Mouse (Mus musculus) heart, embryonic 12.5 days (tissue): ENCODE measurements around the gene Usp3. TPM values are rescaled to one million over a fixed set of nuclear protein-coding genes. Genes with fewer than 3 reads are reported as not detected.

Experiments
- ATAC-seq: fragments of 200-750 bp; cut with Nextera tagmentation; 2 replicates; pipeline ENCODE4 v1.8.0; 2017; ENCODE audit warnings: moderate TSS enrichment, moderate library complexity; ENCODE audit not compliant: insufficient number of reproducible peaks, low FRiP score
- H3K27ac ChIP-seq: fragments of 300-500 bp; sonication (generic); 2 replicates; pipeline ENCODE4 v1.5.1; 2016; ENCODE audit warnings: mild to moderate bottlenecking, moderate library complexity; ENCODE audit not compliant: poor library complexity, severe bottlenecking
- H3K27me3 ChIP-seq: fragments of 300-500 bp; sonication (generic); replicated peaks from 2 replicates; pipeline ENCODE4 v1.6.1; 2016; ENCODE audit warnings: mild to moderate bottlenecking, moderate library complexity
- H3K36me3 ChIP-seq: fragments of 300-500 bp; sonication (generic); 2 replicates; pipeline ENCODE4 v1.6.1; 2016; ENCODE audit warnings: mild to moderate bottlenecking, moderate library complexity
- H3K4me1 ChIP-seq: fragments of 300-500 bp; sonication (generic); replicated peaks from 2 replicates; pipeline ENCODE4 v1.6.1; 2016; ENCODE audit warnings: mild to moderate bottlenecking
- H3K4me2 ChIP-seq: fragments of 300-500 bp; sonication (generic); 2 replicates; pipeline ENCODE4 v1.6.1; 2016; ENCODE audit warnings: mild to moderate bottlenecking, moderate library complexity
- H3K4me3 ChIP-seq: fragments of 300-500 bp; sonication (generic); 2 replicates; pipeline ENCODE4 v1.5.1; 2016; ENCODE audit warnings: mild to moderate bottlenecking
- H3K9ac ChIP-seq: fragments of 300-500 bp; sonication (generic); 2 replicates; pipeline ENCODE4 v1.6.1; 2016; ENCODE audit warnings: mild to moderate bottlenecking, moderate library complexity
- H3K9me3 ChIP-seq: fragments of 300-500 bp; sonication (generic); replicated peaks from 2 replicates; pipeline ENCODE4 v1.6.1; 2016; ENCODE audit warnings: mild to moderate bottlenecking, moderate library complexity
- WGBS: fragments of 180-500 bp; shearing (Covaris S2); methylation state at CpG from one replicate; pipeline ENCODE4 v1.1.7; 2016; 5-methylcytosine and 5-hydroxymethylcytosine counted together
- polyA plus RNA-seq: library from polyadenylated mRNA; unstranded; fragments of >200 nt; fragmentation: Nextera tagmentation; extraction: Ambion mirVana; gene quantifications from 2 replicates; pipeline ENCODE4 v1.2.1, GENCODE M21; 2016

Gene Usp3
- polyA plus RNA-seq, 1 experiment from 2014 or later = 40.3 TPM

DNA sequence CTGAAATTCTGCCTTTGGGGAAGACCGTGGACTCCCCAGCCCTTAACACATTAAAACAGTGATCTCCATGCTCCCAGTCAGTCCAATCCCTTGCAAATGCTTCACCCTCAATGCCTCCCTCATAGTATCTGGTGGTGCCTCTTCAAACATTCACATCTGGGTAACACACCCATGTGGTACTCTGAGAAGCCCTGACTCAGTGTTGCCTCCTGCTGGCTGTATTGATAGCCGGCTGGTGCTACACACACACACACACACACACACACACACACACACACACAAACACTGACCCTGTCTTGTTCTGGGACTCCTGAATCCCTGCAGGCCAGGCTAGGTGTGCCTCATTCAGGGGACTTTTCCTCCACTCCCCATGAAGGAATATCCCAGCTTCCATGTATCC, 24.9 kb upstream of the Usp3 start:
- ATAC-seq = no peak
- H3K4me3 ChIP-seq = no peak overlapping the region
- H3K36me3 ChIP-seq = no peaks in the 10 kb centered on the region
- 92% methylated on average over 2 of the region's 2 CpGs for WGBS
- H3K4me2 ChIP-seq = no peak overlapping the region
- no peaks in the 10 kb centered on the region for H3K27me3 ChIP-seq
- H3K9ac ChIP-seq = no peak overlapping the region
- H3K27ac ChIP-seq = no peak overlapping the region
- peaks cover 39% of the 10 kb centered on the region for H3K4me1 ChIP-seq
- no peaks in the 10 kb centered on the region for H3K9me3 ChIP-seq

DNA sequence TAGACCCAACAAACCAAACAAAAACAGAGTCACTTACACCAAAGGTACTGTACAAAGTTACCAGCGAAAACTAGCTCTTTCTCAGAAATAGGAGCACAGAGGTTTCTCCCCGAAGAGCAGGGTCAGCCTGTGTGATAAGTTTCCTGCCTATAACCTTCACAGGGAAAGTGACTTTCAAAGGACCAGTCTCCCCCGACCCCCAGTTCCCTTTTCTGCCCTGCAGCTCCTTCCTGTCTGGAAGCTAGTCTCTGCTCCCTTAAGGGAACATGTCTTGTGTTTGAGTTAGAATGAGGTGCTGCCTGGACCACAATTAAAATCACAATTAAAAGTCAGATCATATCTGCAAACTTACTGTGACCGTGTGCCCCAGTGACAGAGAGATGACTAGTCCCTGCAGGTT, 23.9 kb upstream of the Usp3 start:
- no peak for ATAC-seq
- no peaks in the 10 kb centered on the region for H3K9me3 ChIP-seq
- WGBS = 34% methylated on average over 4 of the region's 4 CpGs
- H3K9ac ChIP-seq = no peak overlapping the region
- no peaks in the 10 kb centered on the region for H3K36me3 ChIP-seq
- H3K4me2 ChIP-seq = no peak overlapping the region
- no peaks in the 10 kb centered on the region for H3K27me3 ChIP-seq
- no peak overlapping the region for H3K27ac ChIP-seq
- H3K4me1 ChIP-seq = peaks cover 30% of the 10 kb centered on the region
- no peak overlapping the region for H3K4me3 ChIP-seq

DNA sequence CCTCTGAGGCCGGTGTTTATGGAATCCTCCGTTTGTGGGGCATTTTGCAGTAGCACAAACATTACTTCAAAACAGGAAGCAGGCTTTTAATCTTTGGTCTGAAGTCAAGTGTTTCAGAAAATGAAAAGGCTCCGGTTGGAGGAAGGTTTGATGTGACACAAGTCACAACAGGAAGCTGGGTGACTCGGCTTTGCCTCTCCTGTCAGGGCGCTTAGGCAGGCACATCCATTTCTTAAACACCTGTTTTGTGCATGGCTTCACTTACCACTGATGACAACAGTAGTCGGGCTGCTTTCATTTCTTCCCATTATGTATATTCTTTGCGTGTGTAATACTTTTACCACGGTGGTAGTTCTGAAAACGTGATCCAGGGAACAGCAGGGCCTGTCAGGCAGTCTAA, 22.2 kb upstream of the Usp3 start:
- no peak for ATAC-seq
- Histone ChIP-seq H3K27ac (no peak overlapping the region), H3K4me3 (no peak overlapping the region), H3K4me1 (peaks cover 17% of the 10 kb centered on the region), H3K9ac (no peak overlapping the region), H3K27me3 (no peaks in the 10 kb centered on the region), H3K9me3 (no peaks in the 10 kb centered on the region), H3K4me2 (no peak overlapping the region), H3K36me3 (no peaks in the 10 kb centered on the region)
- WGBS = 56% methylated on average over 9 of the region's 9 CpGs

- 80% methylated on average over 7 of the region's 7 CpGs for WGBS
- ATAC-seq = no peak
- H3K4me3 ChIP-seq = no peak overlapping the region
- no peak overlapping the region for H3K4me2 ChIP-seq
- H3K36me3 ChIP-seq = no peaks in the 10 kb centered on the region
- no peaks in the 10 kb centered on the region for H3K9me3 ChIP-seq
- H3K4me1 ChIP-seq = peaks cover 11% of the 10 kb centered on the region
- H3K27me3 ChIP-seq = no peaks in the 10 kb centered on the region
- H3K9ac ChIP-seq = no peak overlapping the region
- no peak overlapping the region for H3K27ac ChIP-seq
Measured at GRCm38 (mm10) chr9:66614547-66614946, 21.6 kb upstream of the Usp3 start.

- Histone ChIP-seq H3K4me1 (peaks cover 7% of the 10 kb centered on the region; the same call in 1 of the 2 replicates), H3K4me3 (no peak overlapping the region), H3K9me3 (no peaks in the 10 kb centered on the region), H3K27ac (no peak overlapping the region), H3K9ac (no peak overlapping the region), H3K27me3 (no peaks in the 10 kb centered on the region), H3K36me3 (no peaks in the 10 kb centered on the region), H3K4me2 (no peak overlapping the region)
- whole genome bisulfite sequencing = 87% methylated on average over 7 of the region's 7 CpGs
- ATAC-seq = no peak
Measured at GRCm38 (mm10) chr9:66613667-66614066, 20.7 kb upstream of the Usp3 start.

DNA sequence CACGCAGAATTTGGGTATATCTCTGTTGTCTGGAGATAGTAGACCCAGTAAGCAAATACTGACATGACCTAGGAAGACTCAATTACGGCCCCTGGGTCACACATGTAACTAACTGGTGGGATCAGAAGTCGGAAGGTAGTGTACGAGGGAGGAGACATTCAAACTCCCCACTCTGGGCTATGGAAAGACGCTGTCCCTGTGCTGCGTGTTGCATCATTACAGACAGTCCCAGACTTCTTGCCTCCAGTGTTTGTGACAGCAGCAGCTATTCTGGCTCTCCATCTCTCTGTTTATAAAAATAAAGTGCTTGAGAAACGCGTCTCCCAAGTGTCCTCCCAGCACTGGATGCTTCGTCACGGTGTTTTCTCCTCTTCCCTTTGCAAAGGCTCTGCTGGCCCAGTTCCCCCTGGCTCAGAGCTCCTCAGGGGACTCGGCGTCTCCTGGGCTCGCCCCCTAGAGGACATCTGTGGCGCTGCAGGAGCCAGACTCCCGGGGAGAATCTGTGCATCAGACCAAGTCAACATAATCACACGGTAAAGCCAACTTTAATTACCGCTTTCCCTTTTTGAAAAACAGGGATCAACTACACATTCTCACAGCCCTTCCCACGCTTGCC, 18.6 kb upstream of the Usp3 start:
- Histone ChIP-seq H3K27me3 (0 out of 2 replicates have a peak, but pooled peaks cover 2% of the 10 kb centered on the region), H3K36me3 (no peaks in the 10 kb centered on the region), H3K9me3 (no peaks in the 10 kb centered on the region), H3K4me1 (peaks cover 7% of the 10 kb centered on the region; the same call in 1 of the 2 replicates), H3K4me3 (no peak overlapping the region), H3K27ac (no peak overlapping the region), H3K4me2 (peak overlapping the region; percentile 45), H3K9ac (no peak overlapping the region; the same call in 1 of the 2 replicates)
- ATAC-seq = 0 out of 2 replicates have a peak, but pooled peaks have one; percentile 64
- 22% methylated on average over 18 of the region's 18 CpGs for WGBS

GRCm38 (mm10) chr9:66608817-66609345, 15.9 kb upstream of the Usp3 start:
- Histone ChIP-seq H3K36me3 (no peaks in the 10 kb centered on the region), H3K27me3 (peaks cover 2% of the 10 kb centered on the region; the same call in 1 of the 2 replicates), H3K4me1 (peaks cover 17% of the 10 kb centered on the region), H3K4me3 (no peak overlapping the region), H3K9ac (no peak overlapping the region), H3K4me2 (no peak overlapping the region), H3K9me3 (no peaks in the 10 kb centered on the region), H3K27ac (no peak overlapping the region)
- ATAC-seq = no peak
- WGBS = 80% methylated on average over 5 of the region's 5 CpGs

DNA sequence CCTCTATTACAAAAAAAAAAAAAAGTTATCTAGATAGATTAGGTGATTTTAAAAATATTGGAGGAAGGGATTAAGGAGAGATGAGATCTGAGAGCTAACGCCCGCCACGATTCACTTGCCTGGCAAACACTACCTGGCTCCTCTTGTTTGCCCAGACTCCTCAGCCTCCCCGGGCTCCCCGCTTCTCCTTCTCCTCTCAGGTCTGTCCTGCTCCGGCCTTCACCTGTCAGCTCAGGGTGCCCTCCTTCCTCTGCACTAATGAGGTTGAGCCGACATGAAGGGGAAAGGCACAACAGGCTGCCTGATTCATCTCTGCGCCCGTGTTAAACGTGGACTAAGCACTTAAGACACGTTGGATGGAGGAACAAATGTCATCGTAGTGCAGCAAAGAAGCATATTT, 13.9 kb upstream of the Usp3 start:
- Histone ChIP-seq H3K4me2 (no peak overlapping the region), H3K4me1 (peaks cover 17% of the 10 kb centered on the region), H3K36me3 (no peaks in the 10 kb centered on the region), H3K27me3 (peaks cover 2% of the 10 kb centered on the region; the same call in 1 of the 2 replicates), H3K27ac (no peak overlapping the region), H3K9me3 (no peaks in the 10 kb centered on the region), H3K4me3 (no peak overlapping the region), H3K9ac (no peak overlapping the region)
- 65% methylated on average over 12 of the region's 12 CpGs for WGBS
- ATAC-seq = no peak

- H3K27me3 ChIP-seq = peaks cover 2% of the 10 kb centered on the region; the same call in 1 of the 2 replicates
- no peak overlapping the region for H3K9ac ChIP-seq
- no peaks in the 10 kb centered on the region for H3K9me3 ChIP-seq
- no peak overlapping the region for H3K27ac ChIP-seq
- H3K4me3 ChIP-seq = no peak overlapping the region
- 75% methylated on average over 13 of the region's 13 CpGs for WGBS
- peaks cover 15% of the 10 kb centered on the region for H3K4me1 ChIP-seq
- H3K4me2 ChIP-seq = no peak overlapping the region
- H3K36me3 ChIP-seq = no peaks in the 10 kb centered on the region
- ATAC-seq = no peak
Measured at GRCm38 (mm10) chr9:66605876-66606750, 13.2 kb upstream of the Usp3 start.

DNA sequence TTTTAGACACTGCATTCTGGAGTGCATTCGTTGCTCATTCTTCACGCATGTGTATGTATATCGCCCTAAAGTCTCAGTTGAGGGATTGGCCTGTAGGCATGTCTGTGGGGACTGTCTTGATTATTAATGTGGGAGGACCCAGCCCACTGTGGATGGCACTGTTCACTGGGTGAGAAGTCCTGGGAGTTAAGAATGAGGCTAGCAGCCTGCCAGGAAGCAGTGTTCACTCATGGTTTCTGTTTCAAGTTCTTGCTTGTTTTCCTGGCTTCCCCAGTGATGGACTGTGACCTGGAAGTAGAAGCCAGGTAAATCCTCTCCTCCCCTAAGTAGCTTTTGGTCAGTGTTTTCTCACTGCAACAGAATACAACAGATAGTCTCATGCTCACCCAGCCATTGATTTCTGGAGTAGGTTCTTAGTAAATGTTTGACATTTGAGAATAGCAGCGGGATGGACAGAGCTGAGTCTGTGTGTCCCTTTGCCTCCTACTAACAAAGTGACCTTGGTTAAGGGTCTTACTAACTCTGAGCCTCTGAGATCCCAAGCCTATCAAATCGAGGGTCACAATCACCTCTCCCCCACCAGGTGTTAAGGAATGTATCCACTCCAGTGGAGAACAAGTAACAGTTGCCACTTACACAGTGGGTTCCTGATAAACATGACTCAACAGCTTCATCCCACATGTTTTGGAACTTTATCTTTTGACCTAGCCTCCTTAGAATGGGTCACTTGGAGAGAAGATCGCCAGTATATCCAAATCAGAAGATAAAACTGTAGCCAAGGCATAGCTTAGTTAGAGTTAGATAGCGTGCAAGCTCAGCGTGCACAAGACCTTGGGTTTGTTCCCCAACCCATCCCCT, 11.6 kb upstream of the Usp3 start:
- Histone ChIP-seq H3K36me3 (no peaks in the 10 kb centered on the region), H3K27ac (no peak overlapping the region), H3K4me2 (no peak overlapping the region), H3K4me1 (peaks cover 21% of the 10 kb centered on the region), H3K27me3 (peaks cover 2% of the 10 kb centered on the region; the same call in 1 of the 2 replicates), H3K4me3 (no peak overlapping the region), H3K9me3 (no peaks in the 10 kb centered on the region), H3K9ac (no peak overlapping the region)
- 57% methylated on average over 8 of the region's 8 CpGs for whole genome bisulfite sequencing
- ATAC-seq = no peak
